ENCODE assay signal across 8 mouse cellular contexts in genomic region chr7:129648938-129649337, GRCm38 (mm10). TPM values are rescaled to one million over a fixed set of nuclear protein-coding genes. Genes with fewer than 3 reads are reported as not detected.
DNase-seq lines count a peak whose midpoint lies in the region; ATAC-seq and TF ChIP-seq lines count a peak whose summit lies in the region.

No protein-coding gene starts in this region.

- no peak overlapping the region for H3K27ac ChIP-seq in embryonic facial prominence, embryonic 11.5 days (replicated peaks; ENCODE audit: low read depth, low read length)
- no peak overlapping the region for H3K27ac ChIP-seq in heart, postnatal 0 days (ENCODE audit: low read depth)

- TF ChIP-seq CTCF in heart, postnatal 0 days (IDR thresholded peaks at IDR 0.05; ENCODE audit: low read depth), result peak; percentile 92

- no peaks in the 10 kb centered on the region for H3K9me3 ChIP-seq in embryonic facial prominence, embryonic 11.5 days (replicated peaks; ENCODE audit: control insufficient read depth, low read length)
- no peaks in the 10 kb centered on the region for H3K9me3 ChIP-seq in heart, postnatal 0 days (replicated peaks; ENCODE audit: control insufficient read depth, low read length)

- no peak overlapping the region for H3K9ac ChIP-seq in embryonic facial prominence, embryonic 11.5 days (replicated peaks; ENCODE audit: low read length)
- no peak overlapping the region for H3K9ac ChIP-seq in heart, postnatal 0 days (replicated peaks; ENCODE audit: low read depth, low read length)

- no peak; the same call in 1 of the 2 replicates for ATAC-seq in embryonic facial prominence, embryonic 11.5 days (replicated peaks; ENCODE audit: insufficient number of reproducible peaks, low FRiP score, low TSS enrichment, low read depth)
- ATAC-seq in heart, postnatal 0 days (ENCODE audit: insufficient read depth, low read depth), result peak; percentile 31; the same call in 1 of the 2 replicates

- DNase-seq in CD4-positive, CD25-positive, alpha-beta regulatory T cell, adult 2 months (ENCODE audit: low read depth, low spot score), result peak; percentile 81
- peak; percentile 90 for DNase-seq in adrenal gland, postnatal 25 days
- peak; percentile 95 for DNase-seq in embryonic facial prominence, embryonic 11.5 days (ENCODE audit: low spot score)
- peak; percentile 69 for DNase-seq in heart, postnatal 0 days (ENCODE audit: low spot score)
- peak; percentile 90 for DNase-seq in layer of hippocampus, adult 11-12 months (ENCODE audit: low spot score)
- peak; percentile 77 to 84 for DNase-seq in lung, adult 18-20 months
- peak; percentile 90 for DNase-seq in ovary, postnatal 14 days (ENCODE audit: low spot score)
- peak; percentile 70 for DNase-seq in thymus, postnatal 0 days (ENCODE audit: low spot score)

- no peaks in the 10 kb centered on the region for H3K4me1 ChIP-seq in embryonic facial prominence, embryonic 11.5 days (ENCODE audit: control insufficient read depth, insufficient read depth, low read length)
- H3K4me1 ChIP-seq in heart, postnatal 0 days (ENCODE audit: control insufficient read depth, insufficient read depth), result no peaks in the 10 kb centered on the region

- no peaks in the 10 kb centered on the region for H3K27me3 ChIP-seq in embryonic facial prominence, embryonic 11.5 days (ENCODE audit: control insufficient read depth, insufficient read depth, low read length)
- peaks cover 3% of the 10 kb centered on the region; the same call in 1 of the 2 replicates for H3K27me3 ChIP-seq in heart, postnatal 0 days (ENCODE audit: control insufficient read depth, insufficient read depth, low read length)

- H3K36me3 ChIP-seq in embryonic facial prominence, embryonic 11.5 days (replicated peaks; ENCODE audit: control insufficient read depth, insufficient read depth, low read depth, low read length), result no peaks in the 10 kb centered on the region
- no peaks in the 10 kb centered on the region for H3K36me3 ChIP-seq in heart, postnatal 0 days (replicated peaks; ENCODE audit: control insufficient read depth, insufficient read depth, low read length)

- no peak overlapping the region for H3K4me2 ChIP-seq in embryonic facial prominence, embryonic 11.5 days (ENCODE audit: low read depth, low read length)
- H3K4me2 ChIP-seq in heart, postnatal 0 days (ENCODE audit: low read depth, low read length), result no peak overlapping the region

- TF ChIP-seq EP300 in heart, postnatal 0 days (IDR thresholded peaks at IDR 0.05; ENCODE audit: low read depth), result no peak

- WGBS in embryonic facial prominence, embryonic 11.5 days, result 4% methylated on average over 6 of the region's 6 CpGs
- WGBS in heart, postnatal 0 days, result 9% methylated on average over 6 of the region's 6 CpGs

- no peak overlapping the region for H3K4me3 ChIP-seq in embryonic facial prominence, embryonic 11.5 days (ENCODE audit: low read depth, low read length)
- H3K4me3 ChIP-seq in heart, postnatal 0 days (ENCODE audit: low read depth, low read length), result no peak overlapping the region

RNA-seq across cellular contexts. Expression of gene Wdr11, which starts 57.3 kb away (rescaled TPM):
- 52.0 and 62.4 TPM in 2 replicates for total RNA-seq in adrenal gland, postnatal 25 days (2021)
- 43.3 and 44.2 TPM in 2 replicates for polyA plus RNA-seq in embryonic facial prominence, embryonic 11.5 days (2014; fragmentation: Nextera tagmentation; extraction: Ambion mirVana)
- 31.0 and 31.6 TPM in 2 replicates for total RNA-seq in heart, postnatal 0 days (2014; rRNA removed; ENCODE audit: low replicate concordance)
- polyA plus RNA-seq in heart, postnatal 0 days (2015; fragmentation: Nextera tagmentation; extraction: Ambion mirVana), result 14.8 and 15.0 TPM in 2 replicates
- polyA plus RNA-seq in thymus, postnatal 0 days (2015; fragmentation: Nextera tagmentation; extraction: Ambion mirVana), result 19.3 and 19.5 TPM in 2 replicates
